Mouse (Mus musculus) brain, embryonic 14.5 days (tissue): Measurements from ENCODE around the gene Cyth1.

ENCODE experiments used
- CTCF ChIP-seq: fragments of 200-500 bp; IDR thresholded peaks from 2 replicates; pipeline ENCODE4 v1.5.1; 2012; ENCODE audit warnings: inconsistent platforms, mild to moderate bottlenecking, moderate library complexity, borderline replicate concordance; ENCODE audit not compliant: insufficient read depth, insufficient read length; ENCODE audit errors: extremely low read depth
- POLR2A ChIP-seq: fragments of 200-500 bp; IDR thresholded peaks from 2 replicates; pipeline ENCODE4 v1.6.1; 2012; ENCODE audit warnings: mild to moderate bottlenecking, inconsistent platforms, borderline replicate concordance; ENCODE audit not compliant: poor library complexity, insufficient read depth, insufficient read length, severe bottlenecking; ENCODE audit errors: extremely low read depth

DNA sequence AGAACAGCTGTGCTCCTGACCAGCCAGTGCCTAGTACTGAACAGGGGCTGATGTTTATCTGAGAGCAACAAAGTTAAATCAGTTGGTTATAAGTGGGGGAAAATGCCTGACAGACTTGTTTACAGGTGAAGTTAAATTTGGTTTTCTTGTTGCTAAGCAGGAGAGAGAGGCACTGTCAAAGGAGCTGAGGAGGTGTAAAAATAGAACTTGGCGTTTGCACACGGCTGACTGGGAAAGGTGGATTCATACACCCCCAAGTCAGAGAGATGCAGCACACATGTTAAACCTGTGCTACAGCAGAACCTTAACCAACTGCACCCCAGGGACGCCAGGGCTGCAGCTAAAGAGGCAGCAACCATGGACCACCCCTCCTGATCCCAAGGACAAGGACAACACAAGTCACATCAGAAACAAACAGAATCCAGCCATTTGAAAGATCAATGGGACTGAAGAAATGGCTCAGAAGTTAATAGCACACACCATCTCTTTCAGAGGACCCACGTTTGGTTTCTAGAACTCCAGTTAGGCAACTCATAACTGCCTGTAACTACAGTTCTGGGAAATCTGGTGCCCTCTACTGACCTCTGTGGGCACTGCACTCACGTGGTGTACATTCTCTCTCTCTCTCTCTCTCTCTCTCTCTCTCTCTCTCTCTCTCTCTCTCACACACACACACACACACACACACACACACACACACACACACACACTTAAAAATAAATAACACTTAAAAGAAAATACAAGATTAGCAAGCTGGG, 96.8 kb downstream of the Cyth1 start:
- no peak for TF ChIP-seq CTCF
- TF ChIP-seq POLR2A = no peak
